Mouse (Mus musculus) midbrain, embryonic 11.5 days (tissue): ENCODE data around the gene Ppcdc. TPM values are rescaled to one million over a fixed set of nuclear protein-coding genes. Genes with fewer than 3 reads are reported as not detected.

Source experiments
- ATAC-seq: fragments of 200-750 bp; cut with Nextera tagmentation; 2 replicates; pipeline ENCODE4 v1.8.0; 2017; ENCODE audit warnings: moderate TSS enrichment, moderate library complexity; ENCODE audit not compliant: low FRiP score
- DNase-seq: peaks from one replicate; pipeline ENCODE4 v3.0.0; 2015; ENCODE audit warnings: low spot score; ENCODE audit errors: missing footprints
- H3K27ac ChIP-seq: fragments of 300-500 bp; sonication (generic); 2 replicates; pipeline ENCODE4 v1.5.1; 2014; ENCODE audit warnings: low read depth, low read length
- H3K27me3 ChIP-seq: fragments of 300-500 bp; sonication (generic); 2 replicates; pipeline ENCODE4 v1.6.1; 2014; ENCODE audit warnings: mild to moderate bottlenecking, low read length, moderate library complexity, mixed read lengths; ENCODE audit not compliant: control insufficient read depth, insufficient read depth
- H3K36me3 ChIP-seq: fragments of 300-500 bp; sonication (generic); 2 replicates; pipeline ENCODE4 v1.6.1; 2014; ENCODE audit warnings: mild to moderate bottlenecking, low read length, moderate library complexity, mixed read lengths; ENCODE audit not compliant: control insufficient read depth, insufficient read depth
- H3K4me1 ChIP-seq: fragments of 300-500 bp; sonication (generic); 2 replicates; pipeline ENCODE4 v1.6.1; 2014; ENCODE audit warnings: low read length; ENCODE audit not compliant: control insufficient read depth, insufficient read depth
- H3K4me2 ChIP-seq: fragments of 300-500 bp; sonication (generic); 2 replicates; pipeline ENCODE4 v1.6.1; 2014; ENCODE audit warnings: mild to moderate bottlenecking, moderate library complexity
- H3K4me3 ChIP-seq: fragments of 300-500 bp; sonication (generic); 2 replicates; pipeline ENCODE4 v1.5.1; 2014; ENCODE audit warnings: low read depth, low read length
- H3K9ac ChIP-seq: fragments of 300-500 bp; sonication (generic); 2 replicates; pipeline ENCODE4 v1.6.1; 2014; ENCODE audit warnings: low read length
- H3K9me3 ChIP-seq: fragments of 300-500 bp; sonication (generic); 2 replicates; pipeline ENCODE4 v1.6.1; 2016; ENCODE audit warnings: low read length; ENCODE audit not compliant: control insufficient read depth
- WGBS: fragments of 180-500 bp; shearing (Covaris S2); extraction: QIAGEN DNeasy Blood & Tissue Kit; methylation state at CpG from one replicate; pipeline ENCODE4 v1.1.7; 2014; 5-methylcytosine and 5-hydroxymethylcytosine counted together
- polyA plus RNA-seq: library from polyadenylated mRNA; unstranded; fragments of >200 nt; fragmentation: Nextera tagmentation; extraction: Ambion mirVana; gene quantifications from 2 replicates; pipeline ENCODE4 v1.2.1, GENCODE M21; 2014

Gene Ppcdc
- polyA plus RNA-seq, 1 experiment from 2014 or later = 22.9 TPM

DNA sequence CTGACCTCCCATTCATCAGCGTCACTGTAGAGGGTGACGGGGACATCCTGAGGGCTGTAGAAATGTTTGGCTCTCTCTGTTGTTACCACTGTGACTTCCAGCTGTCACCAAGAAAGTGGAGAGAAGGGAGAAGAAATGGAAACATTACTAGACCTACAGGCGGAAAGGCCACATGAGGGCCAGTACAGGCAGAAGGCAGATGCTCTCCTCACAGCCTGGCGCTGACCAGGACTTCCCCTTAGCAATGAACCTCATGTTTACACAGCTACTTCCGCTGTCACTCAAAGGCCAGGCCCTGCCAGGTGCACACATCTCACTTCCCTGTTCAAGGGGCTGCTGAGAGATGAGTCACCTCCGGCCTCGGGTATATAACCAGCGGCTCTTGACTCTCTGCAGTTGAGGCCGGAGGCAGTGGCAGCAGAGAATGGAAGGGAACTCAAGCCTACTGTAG is 18.8 kb downstream of the Ppcdc start:
- Histone ChIP-seq H3K9ac (no peak overlapping the region), H3K9me3 (no peaks in the 10 kb centered on the region), H3K4me3 (no peak overlapping the region), H3K4me2 (no peak overlapping the region), H3K27ac (no peak overlapping the region; the same call in 1 of the 2 replicates), H3K4me1 (no peaks in the 10 kb centered on the region), H3K27me3 (no peaks in the 10 kb centered on the region), H3K36me3 (no peaks in the 10 kb centered on the region)
- 88% methylated on average over 9 of the region's 9 CpGs for WGBS
- no peak for ATAC-seq
- DNase-seq = no peak

GRCm38 (mm10) chr9:57420321-57421120 is 19.4 kb downstream of the Ppcdc start:
- WGBS = 73% methylated on average over 20 of the region's 20 CpGs
- Histone ChIP-seq H3K4me2 (no peak overlapping the region), H3K4me3 (no peak overlapping the region), H3K36me3 (no peaks in the 10 kb centered on the region), H3K27ac (no peak overlapping the region; the same call in 1 of the 2 replicates), H3K9me3 (no peaks in the 10 kb centered on the region), H3K4me1 (no peaks in the 10 kb centered on the region), H3K9ac (no peak overlapping the region), H3K27me3 (no peaks in the 10 kb centered on the region)
- ATAC-seq (no peak), DNase-seq (no peak)

GRCm38 (mm10) chr9:57419521-57420267 is 20.2 kb downstream of the Ppcdc start:
- no peaks in the 10 kb centered on the region for H3K36me3 ChIP-seq
- no peak overlapping the region for H3K27ac ChIP-seq
- no peaks in the 10 kb centered on the region for H3K9me3 ChIP-seq
- ATAC-seq (no peak), DNase-seq (no peak)
- no peaks in the 10 kb centered on the region for H3K27me3 ChIP-seq
- H3K4me2 ChIP-seq = no peak overlapping the region
- H3K4me1 ChIP-seq = no peaks in the 10 kb centered on the region
- H3K4me3 ChIP-seq = no peak overlapping the region
- WGBS = 87% methylated on average over 16 of the region's 16 CpGs
- no peak overlapping the region for H3K9ac ChIP-seq

DNA sequence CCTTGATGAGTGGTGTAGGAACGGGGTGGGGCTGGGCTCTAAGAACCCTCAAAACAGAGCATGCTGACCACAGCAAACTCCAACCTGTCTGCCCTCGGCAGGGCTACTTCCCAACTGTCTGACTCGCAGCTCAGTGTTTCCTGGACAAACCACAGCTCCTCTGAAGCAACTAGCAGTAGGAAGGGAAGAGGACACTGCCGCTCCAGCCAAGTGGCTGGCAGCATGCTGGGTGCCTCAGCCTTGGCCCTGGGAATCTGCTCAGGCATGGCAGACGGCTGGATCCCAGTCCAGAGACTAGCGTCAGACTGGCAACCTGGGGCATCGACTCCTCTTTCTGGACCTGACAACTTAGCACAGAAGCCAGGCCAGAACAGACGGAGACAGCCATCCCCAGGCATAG is 22.6 kb downstream of the Ppcdc start:
- no peak for ATAC-seq
- Histone ChIP-seq H3K27ac (no peak overlapping the region), H3K9me3 (no peaks in the 10 kb centered on the region), H3K27me3 (no peaks in the 10 kb centered on the region), H3K4me2 (no peak overlapping the region), H3K36me3 (no peaks in the 10 kb centered on the region), H3K9ac (no peak overlapping the region), H3K4me3 (no peak overlapping the region), H3K4me1 (no peaks in the 10 kb centered on the region)
- no peak for DNase-seq
- WGBS = 81% methylated on average over 8 of the region's 8 CpGs

DNA sequence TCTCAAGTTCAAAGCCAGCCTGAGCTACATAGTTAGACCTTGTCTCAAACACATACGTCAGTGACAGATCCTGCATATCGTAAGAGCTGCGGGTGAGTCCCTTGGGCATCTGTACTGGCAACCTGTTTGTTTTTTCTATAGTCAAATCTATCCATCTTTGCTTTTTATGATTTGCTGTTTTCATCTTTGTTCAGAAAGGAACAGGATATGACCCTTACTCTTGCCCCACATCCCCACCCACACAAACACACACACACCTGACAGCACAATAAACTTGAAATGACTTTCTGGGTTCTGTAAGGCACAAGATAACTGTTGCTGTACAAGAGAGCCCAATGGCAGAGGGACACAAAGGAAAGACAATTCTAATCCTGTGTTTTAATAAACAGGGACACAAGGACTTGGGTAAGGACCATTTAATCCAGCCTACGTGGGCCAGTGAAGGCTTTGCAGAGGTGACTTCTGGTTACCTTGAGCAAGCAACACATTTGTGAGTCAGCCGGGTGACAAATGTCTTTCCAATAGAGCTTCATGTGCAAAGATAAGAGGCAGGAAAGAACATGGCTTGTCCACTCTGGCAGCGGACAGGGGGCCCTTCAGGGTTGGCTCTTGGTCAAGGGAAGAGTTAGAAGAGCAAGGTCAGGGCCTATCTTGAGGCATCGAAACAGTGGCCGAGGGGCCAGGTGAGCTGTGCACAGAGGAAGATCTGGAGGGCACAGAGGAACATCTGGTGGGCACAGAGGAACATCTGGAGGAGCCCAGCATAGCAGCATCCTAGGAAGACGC is 32.6 kb downstream of the Ppcdc start:
- no peaks in the 10 kb centered on the region for H3K36me3 ChIP-seq
- 88% methylated on average over 9 of the region's 9 CpGs for WGBS
- no peak overlapping the region for H3K4me2 ChIP-seq
- H3K4me3 ChIP-seq = no peak overlapping the region
- no peaks in the 10 kb centered on the region for H3K9me3 ChIP-seq
- no peak for ATAC-seq
- no peak overlapping the region for H3K27ac ChIP-seq
- no peaks in the 10 kb centered on the region for H3K4me1 ChIP-seq
- no peak overlapping the region for H3K9ac ChIP-seq
- no peak for DNase-seq
- H3K27me3 ChIP-seq = no peaks in the 10 kb centered on the region

DNA sequence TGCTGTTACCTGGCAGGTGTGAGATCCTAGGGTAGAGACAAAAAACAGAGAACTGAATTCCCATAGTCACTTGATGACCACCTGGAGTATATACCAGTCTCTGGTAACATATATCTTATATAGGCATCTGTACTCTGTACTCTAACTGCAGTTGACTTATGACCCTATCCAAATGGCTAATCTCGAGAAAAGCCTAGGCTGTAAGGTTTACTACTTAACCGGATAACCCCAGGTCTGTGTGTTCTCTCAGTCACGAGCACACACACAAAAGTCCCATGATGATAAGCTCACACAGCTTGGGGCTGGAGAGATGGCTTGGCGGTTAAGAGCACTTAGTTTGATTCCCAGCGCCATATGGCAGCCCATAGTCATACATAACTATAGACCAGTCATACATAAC is 33.5 kb downstream of the Ppcdc start:
- H3K27me3 ChIP-seq = no peaks in the 10 kb centered on the region
- WGBS = 90% methylated on average over 5 of the region's 5 CpGs
- ATAC-seq (no peak), DNase-seq (no peak)
- H3K9ac ChIP-seq = no peak overlapping the region
- H3K4me3 ChIP-seq = no peak overlapping the region
- H3K27ac ChIP-seq = no peak overlapping the region
- H3K4me2 ChIP-seq = no peak overlapping the region
- H3K9me3 ChIP-seq = no peaks in the 10 kb centered on the region
- H3K4me1 ChIP-seq = no peaks in the 10 kb centered on the region
- H3K36me3 ChIP-seq = no peaks in the 10 kb centered on the region

DNA sequence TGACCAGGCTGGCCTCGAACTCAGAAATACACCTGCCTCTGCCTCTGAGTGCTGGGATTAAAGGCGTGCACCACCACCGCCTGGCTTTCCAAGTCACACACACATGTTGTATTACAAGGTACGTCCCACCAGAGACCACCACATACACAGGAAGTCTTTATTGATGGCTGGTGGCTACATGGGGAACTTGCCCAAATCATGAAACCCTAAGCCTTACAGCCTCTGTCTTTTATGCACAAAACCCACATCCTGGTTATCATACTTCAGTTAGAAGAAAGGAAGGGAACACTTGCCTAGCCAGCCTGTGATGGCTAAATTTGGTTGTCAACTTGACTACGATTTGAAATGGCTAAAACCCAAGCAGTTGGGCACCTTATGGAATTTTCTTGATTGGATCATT is 35.9 kb downstream of the Ppcdc start:
- DNase-seq (no peak), ATAC-seq (no peak)
- no peak overlapping the region for H3K27ac ChIP-seq
- H3K9ac ChIP-seq = no peak overlapping the region
- no peaks in the 10 kb centered on the region for H3K27me3 ChIP-seq
- WGBS = 87% methylated on average over 5 of the region's 5 CpGs
- no peaks in the 10 kb centered on the region for H3K4me1 ChIP-seq
- no peak overlapping the region for H3K4me2 ChIP-seq
- H3K4me3 ChIP-seq = no peak overlapping the region
- no peaks in the 10 kb centered on the region for H3K36me3 ChIP-seq
- no peaks in the 10 kb centered on the region; the same call in 1 of the 2 replicates for H3K9me3 ChIP-seq

GRCm38 (mm10) chr9:57402318-57403251 is 37.3 kb downstream of the Ppcdc start:
- Histone ChIP-seq H3K9ac (no peak overlapping the region), H3K4me3 (no peak overlapping the region), H3K4me1 (no peaks in the 10 kb centered on the region), H3K27ac (no peak overlapping the region), H3K27me3 (no peaks in the 10 kb centered on the region), H3K4me2 (no peak overlapping the region), H3K9me3 (no peaks in the 10 kb centered on the region; the same call in 1 of the 2 replicates), H3K36me3 (no peaks in the 10 kb centered on the region)
- DNase-seq (no peak), ATAC-seq (no peak)
- 89% methylated on average over 15 of the region's 15 CpGs for WGBS
